Mouse (Mus musculus): Measurements from ENCODE around the gene Gng2.

The Gng2 gene

DNA sequence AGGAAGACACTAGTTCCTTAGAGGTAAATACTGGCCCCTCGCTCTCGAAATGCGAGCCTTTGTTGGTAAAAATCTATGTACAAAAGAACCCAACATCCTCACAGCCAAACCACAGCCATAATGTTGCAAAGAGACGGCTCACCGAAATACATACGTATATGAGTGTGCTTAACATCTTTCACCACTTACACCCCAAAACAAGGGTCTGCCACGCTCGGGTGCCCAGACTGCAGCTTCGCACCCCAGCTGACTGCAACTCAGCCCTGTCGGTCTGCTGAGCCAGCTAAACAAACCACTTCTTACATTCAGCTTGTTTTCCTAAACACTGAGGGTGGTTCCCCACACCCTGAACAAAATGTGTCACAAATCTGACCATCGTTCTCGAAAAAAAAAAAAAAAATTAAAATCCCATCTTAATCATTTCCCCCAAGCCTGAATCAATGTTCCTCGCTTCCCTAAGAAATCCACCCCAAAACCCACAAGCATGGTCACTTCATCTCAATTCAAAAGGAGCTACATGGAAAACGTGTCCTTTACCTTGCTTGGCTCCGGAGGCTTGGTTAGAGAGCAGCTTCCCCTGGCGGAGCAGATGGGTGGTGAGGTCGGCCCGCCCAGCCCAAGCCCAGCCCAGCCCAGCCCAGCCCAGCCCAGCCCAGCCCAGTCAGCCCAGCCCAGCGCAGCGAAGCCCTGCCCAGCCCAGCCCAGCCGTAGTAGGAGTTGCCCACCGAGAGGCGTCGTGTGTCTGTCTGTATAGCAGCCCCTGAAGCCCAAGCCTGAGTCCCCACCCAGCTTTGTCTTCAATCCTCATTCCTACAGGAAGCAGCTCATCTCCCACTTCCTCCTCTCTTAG, 781 bp downstream of the Gng2 start:
- DNase-seq (ENCODE audit: low spot score in 2 of 2) = peak; percentile 65 to 73

- peak; percentile 41 to 44 for DNase-seq (ENCODE audit: low spot score in 2 of 2)
Measured at GRCm38 (mm10) chr14:19974978-19975493, 2.4 kb downstream of the Gng2 start.

GRCm38 (mm10) chr14:19974429-19974828, 3.0 kb downstream of the Gng2 start:
- no peak for DNase-seq (ENCODE audit: low spot score in 2 of 2)

GRCm38 (mm10) chr14:19972316-19973029, 5.0 kb downstream of the Gng2 start:
- no peak for DNase-seq (ENCODE audit: low spot score in 2 of 2)

DNA sequence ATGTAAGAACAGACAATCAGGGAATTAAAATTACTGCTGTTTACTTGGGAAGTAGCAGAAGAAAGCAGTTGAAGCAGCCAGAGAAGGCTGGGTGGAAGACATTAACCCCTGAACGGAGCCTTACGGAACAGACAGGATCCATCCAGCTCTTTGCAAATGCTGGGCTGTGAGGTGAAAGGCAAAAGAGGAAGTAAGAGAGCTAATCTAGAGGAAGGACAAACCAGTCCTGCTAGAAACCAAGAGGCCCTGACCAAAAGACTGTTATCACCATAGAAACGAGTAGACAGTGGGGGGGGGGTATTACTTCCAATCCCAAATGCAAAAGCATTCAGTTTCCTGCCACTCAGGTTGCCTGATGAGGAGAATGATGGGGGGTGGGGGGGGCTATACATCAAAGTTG, 6.6 kb downstream of the Gng2 start:
- DNase-seq (ENCODE audit: low spot score in 2 of 2) = peak; percentile 26 to 49

- DNase-seq (ENCODE audit: low spot score in 2 of 2) = no peak
Measured at GRCm38 (mm10) chr14:19970106-19970785, 7.2 kb downstream of the Gng2 start.

GRCm38 (mm10) chr14:19969566-19969965, 7.9 kb downstream of the Gng2 start:
- no peak for DNase-seq (ENCODE audit: low spot score in 2 of 2)

DNA sequence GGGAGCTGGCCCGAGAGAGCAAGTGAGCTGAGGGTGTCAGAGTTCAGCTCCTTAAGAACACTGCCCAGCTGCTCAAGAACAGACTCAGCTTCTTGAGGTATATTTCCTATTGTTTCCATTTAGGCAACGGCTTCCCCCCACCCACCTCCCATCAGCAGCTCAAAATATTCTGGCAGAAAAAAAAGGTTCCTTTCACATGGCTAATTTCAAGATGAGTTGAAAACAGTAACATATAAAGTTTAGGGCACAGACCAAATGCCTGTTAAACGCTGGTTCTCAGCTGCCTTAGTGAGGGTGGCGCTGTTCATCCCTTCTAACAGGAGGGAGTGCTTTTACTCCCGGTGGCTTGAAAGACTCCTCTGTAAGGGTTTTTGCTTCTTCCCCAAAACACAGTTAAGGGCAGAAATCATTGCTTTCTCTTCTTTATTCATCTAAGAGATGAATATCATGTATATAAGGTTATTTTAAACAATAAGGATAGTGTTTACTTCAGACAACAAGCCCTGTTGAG, 8.4 kb downstream of the Gng2 start:
- peak in 1 of 2 experiments; percentile 39 for DNase-seq (ENCODE audit: low spot score in 2 of 2)

DNA sequence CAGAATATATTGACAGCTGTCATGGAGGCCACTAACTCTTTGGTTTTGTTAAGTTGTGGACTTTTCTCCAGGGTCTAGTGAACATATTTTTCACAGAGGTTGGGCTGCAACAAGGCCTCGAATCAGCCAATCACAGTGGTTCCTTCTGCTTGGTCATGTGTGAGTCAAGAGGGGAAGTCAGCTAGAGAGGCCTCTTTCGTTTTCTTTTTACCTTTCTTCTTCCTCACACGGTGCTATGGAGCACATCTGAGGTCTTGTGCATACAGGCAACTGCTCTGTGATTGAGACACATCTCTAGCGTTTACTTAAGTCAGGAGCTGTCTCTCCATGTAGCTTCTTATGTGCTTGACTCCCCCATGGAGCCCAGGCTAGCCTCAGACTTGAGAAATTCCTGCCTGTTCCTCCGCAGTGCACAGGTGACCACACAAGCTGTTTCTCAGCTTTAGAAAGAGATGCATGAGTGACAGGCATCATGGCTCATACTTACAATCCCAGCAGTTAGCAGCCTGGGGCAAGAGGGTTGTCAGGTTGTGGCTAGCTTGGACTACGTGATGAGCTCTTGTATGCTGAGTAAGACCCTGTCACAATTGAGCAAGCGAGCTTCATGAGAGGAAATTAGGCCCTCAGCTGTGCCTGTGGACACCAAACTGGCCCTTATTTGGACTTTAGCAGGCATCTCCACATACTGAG, 9.0 kb downstream of the Gng2 start:
- DNase-seq (ENCODE audit: low spot score in 2 of 2) = peak; percentile 79 to 81

GRCm38 (mm10) chr14:19967482-19967881, 9.9 kb downstream of the Gng2 start:
- no peak for DNase-seq (ENCODE audit: low spot score in 2 of 2)

DNA sequence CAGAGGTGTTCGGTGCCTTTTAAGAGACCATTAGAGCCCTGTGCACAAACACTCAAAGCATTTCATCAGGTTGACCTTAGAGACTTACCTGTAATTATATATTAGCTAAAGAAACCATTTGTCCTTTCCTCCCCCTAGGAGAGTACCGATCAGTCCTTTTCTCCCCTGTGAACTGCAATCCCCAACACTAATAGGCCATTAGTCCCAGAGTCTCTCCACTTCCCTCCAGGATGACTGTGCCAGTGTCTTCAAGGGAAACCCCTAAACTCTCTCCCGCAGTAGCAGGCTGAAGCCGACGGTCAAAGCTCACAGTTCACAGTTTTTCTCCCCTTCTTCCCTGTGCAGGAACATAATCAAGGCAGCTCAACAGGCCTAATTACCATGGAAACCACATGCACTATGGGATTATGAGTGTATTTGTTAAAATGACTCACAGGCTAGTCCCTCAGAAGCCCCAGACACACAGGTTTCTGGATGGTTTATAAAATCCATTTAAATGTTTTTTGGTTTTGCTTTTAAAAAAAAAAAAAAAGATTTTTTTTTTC, 13.4 kb downstream of the Gng2 start:
- DNase-seq (ENCODE audit: low spot score in 2 of 2) = no peak

DNA sequence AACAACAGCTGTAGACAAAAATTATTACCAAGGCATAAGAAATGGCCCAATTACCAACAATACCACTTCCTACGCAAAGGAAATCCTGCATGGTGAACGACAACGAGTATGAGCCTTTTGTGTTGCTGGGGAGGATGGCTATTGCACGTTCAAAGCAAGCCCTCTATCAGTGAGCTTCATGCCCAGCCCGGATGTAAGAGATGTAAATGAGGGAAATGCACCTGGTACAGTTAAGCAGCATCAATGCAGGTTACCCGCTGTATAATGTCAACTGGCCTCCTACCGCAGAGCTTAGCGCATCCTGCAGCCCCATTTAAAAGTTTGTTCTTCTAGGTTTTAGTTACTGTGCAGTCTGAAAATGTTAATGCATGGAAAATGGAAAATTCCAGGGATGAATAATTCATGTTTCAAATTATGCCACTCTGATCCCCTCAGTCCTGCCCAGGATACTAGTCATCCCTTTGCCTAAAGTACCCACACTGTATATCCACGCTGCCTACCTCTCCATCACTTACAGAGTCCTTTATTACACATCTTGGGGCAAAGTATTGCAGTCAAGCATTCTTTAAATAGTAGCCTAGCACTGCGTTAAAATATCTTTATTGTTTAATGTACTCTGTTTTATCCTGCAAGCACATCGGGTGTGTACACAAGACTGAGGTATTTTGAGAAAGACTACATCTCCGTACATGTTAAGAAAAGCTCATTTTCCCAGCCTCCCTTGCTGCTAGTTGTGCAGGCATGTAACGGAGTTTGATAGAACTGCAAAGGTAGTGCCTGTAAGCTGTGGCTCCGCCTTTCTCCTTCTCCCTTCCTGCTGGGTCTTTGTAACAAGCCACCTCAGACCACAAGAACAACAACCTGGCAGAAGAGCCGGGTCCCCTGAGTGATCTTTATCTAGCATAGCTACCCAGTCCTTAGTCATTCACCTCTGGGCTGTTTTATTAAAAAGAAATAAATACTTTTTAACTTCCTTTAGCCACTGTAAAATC, 15.2 kb downstream of the Gng2 start:
- DNase-seq (ENCODE audit: low spot score in 2 of 2) = peak in 1 of 2 experiments; percentile 27

GRCm38 (mm10) chr14:19959860-19960259, 17.6 kb downstream of the Gng2 start:
- DNase-seq (ENCODE audit: low spot score in 2 of 2) = no peak

DNA sequence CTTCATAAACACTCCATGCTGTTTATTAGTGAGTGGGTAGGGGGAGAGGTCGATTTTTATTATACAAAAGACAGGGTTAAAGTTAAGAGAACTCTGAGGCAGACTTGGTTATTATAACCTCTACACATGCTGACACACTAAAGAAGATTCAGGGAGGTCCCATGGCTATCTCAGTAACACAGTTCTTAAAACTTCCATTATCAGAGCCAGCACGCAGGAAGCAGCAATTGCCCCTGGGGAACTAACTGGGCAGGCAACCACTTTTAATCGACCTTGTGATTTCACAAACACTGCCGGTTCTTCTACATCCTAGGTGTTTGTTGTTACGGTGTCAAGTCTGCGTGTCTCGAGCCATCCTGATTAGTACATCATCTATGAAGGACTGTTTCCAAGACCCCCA, 22.4 kb downstream of the Gng2 start:
- no peak for DNase-seq (ENCODE audit: low spot score in 2 of 2)

GRCm38 (mm10) chr14:19950812-19951211, 26.6 kb downstream of the Gng2 start:
- no peak for DNase-seq (ENCODE audit: low spot score in 2 of 2)

- no peak for DNase-seq (ENCODE audit: low spot score in 2 of 2)
Measured at GRCm38 (mm10) chr14:19949475-19949874, 28.0 kb downstream of the Gng2 start.

- no peak for DNase-seq (ENCODE audit: low spot score in 2 of 2)
Measured at GRCm38 (mm10) chr14:19946221-19946620, 31.2 kb downstream of the Gng2 start.

DNA sequence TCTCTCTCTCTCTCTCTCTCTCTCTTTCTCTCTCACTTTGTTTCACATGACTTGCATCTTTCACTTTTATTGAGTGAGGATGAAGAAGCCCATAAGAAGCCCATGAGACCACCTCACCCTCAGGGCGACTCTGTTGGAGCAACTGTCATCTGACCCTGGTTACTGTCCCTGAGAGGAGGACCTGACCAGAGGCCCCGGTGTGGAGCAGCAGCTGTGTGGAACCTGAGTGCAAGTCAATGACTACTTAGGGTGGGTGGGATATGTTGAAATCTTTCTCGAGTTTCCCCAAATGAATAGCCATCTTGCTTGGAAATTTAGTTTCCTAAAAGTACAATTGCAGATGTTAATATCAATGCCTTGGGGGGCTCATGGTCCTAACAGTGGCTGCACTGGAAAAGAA, 34.7 kb downstream of the Gng2 start:
- DNase-seq (ENCODE audit: low spot score in 2 of 2) = no peak

DNA sequence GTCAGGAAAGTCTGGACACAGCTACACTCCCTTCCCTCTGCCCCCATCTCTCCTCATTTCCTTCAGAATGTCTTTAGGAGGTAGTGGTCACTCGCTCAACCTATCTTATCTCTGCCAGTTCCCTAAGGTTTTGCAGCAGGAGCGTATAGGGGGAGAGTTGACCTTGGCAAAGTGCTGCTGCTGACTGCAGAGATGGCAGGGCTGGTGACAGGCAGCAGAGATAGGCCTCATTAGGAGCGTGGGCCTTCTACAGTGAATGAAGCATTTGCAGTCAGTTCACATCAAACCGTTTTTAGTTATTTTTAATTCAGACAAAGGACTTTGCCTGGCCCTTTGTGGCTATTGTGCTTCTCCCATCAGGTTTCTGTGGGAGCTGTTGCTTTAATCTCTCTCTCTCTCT, 35.1 kb downstream of the Gng2 start:
- DNase-seq (ENCODE audit: low spot score in 2 of 2) = no peak

DNA sequence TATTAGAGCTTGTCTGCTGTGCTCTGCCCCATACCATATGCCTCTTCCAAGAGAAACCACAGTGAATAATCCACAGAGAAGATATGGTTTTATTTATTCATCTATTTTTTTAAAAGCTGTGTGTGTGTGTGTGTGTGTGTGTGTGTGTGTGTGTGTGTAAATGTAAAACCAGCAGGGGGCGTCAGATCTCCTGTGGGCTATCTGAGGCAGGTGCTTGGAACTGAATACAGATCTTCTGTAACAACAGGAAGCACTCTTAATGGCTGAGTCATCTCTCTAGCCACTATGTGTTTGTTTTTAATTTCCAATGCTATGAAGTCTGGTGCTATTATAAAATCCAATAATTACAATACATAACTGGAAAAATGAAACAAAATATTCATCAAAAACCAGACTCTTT, 37.4 kb downstream of the Gng2 start:
- no peak for DNase-seq (ENCODE audit: low spot score in 2 of 2)

Measured in spleen, postnatal 36 days (tissue).